Mouse (Mus musculus) lung, postnatal 0 days (tissue): ENCODE data around the gene Pold2. TPM values are rescaled to one million over a fixed set of nuclear protein-coding genes. Genes with fewer than 3 reads are reported as not detected.

Experiments
- ATAC-seq: fragments of 200-750 bp; cut with Nextera tagmentation; 2 replicates; pipeline ENCODE4 v1.8.0; 2017; ENCODE audit warnings: moderate library complexity
- DNase-seq: peaks from one replicate; pipeline ENCODE4 v3.0.0-alpha.2; 2016; ENCODE audit warnings: low spot score
- H3K27ac ChIP-seq: fragments of 300-500 bp; sonication (generic); 2 replicates; pipeline ENCODE4 v1.5.1; 2014; ENCODE audit warnings: antibody characterized with exemption, mild to moderate bottlenecking, low read length, mixed read lengths
- H3K27me3 ChIP-seq: fragments of 300-500 bp; sonication (generic); replicated peaks from 2 replicates; pipeline ENCODE4 v1.6.1; 2014; ENCODE audit warnings: low read length, mixed read lengths; ENCODE audit not compliant: insufficient read depth
- H3K36me3 ChIP-seq: fragments of 300-500 bp; sonication (generic); 2 replicates; pipeline ENCODE4 v1.6.1; 2014; ENCODE audit warnings: low read length, mixed read lengths; ENCODE audit not compliant: insufficient read depth
- H3K4me1 ChIP-seq: fragments of 300-500 bp; sonication (generic); 2 replicates; pipeline ENCODE4 v1.6.1; 2014; ENCODE audit warnings: antibody characterized with exemption, low read depth, low read length, mixed read lengths; ENCODE audit not compliant: insufficient read depth
- H3K4me2 ChIP-seq: fragments of 300-500 bp; sonication (generic); replicated peaks from 2 replicates; pipeline ENCODE4 v1.6.1; 2014; ENCODE audit warnings: low read depth, mild to moderate bottlenecking, low read length, moderate library complexity, mixed read lengths
- H3K4me3 ChIP-seq: fragments of 300-500 bp; sonication (generic); 2 replicates; pipeline ENCODE4 v1.5.1; 2014; ENCODE audit warnings: low read depth, low read length
- H3K9ac ChIP-seq: fragments of 300-500 bp; sonication (generic); replicated peaks from 2 replicates; pipeline ENCODE4 v1.6.1; 2014; ENCODE audit warnings: low read depth, mild to moderate bottlenecking
- H3K9me3 ChIP-seq: fragments of 300-500 bp; sonication (generic); 2 replicates; pipeline ENCODE4 v1.6.1; 2016; ENCODE audit warnings: low read length, mixed read lengths
- CTCF ChIP-seq: IDR thresholded peaks from 2 replicates; pipeline ENCODE4 v1.5.1; 2016; ENCODE audit warnings: antibody characterized with exemption, mild to moderate bottlenecking
- EP300 ChIP-seq: IDR thresholded peaks from 2 replicates; pipeline ENCODE4 v1.6.1; 2016; ENCODE audit warnings: antibody characterized with exemption, mild to moderate bottlenecking, control low read depth
- WGBS: fragments of 180-500 bp; shearing (Covaris S2); extraction: QIAGEN DNeasy Blood & Tissue Kit; methylation state at CpG from one replicate; pipeline ENCODE4 v1.1.7; 2014; 5-methylcytosine and 5-hydroxymethylcytosine counted together
- polyA plus RNA-seq: library from polyadenylated mRNA; unstranded; fragments of >200 nt; fragmentation: Nextera tagmentation; extraction: Ambion mirVana; gene quantifications from 2 replicates; pipeline ENCODE4 v1.2.1, GENCODE M21; 2015

Gene Pold2
- polyA plus RNA-seq, 1 experiment from 2014 or later: 30.1 TPM

GRCm38 (mm10) chr11:5908642-5909041 is 30.6 kb upstream of the Pold2 start:
- no peaks in the 10 kb centered on the region for H3K4me1 ChIP-seq
- no peak overlapping the region for H3K27ac ChIP-seq
- H3K4me2 ChIP-seq: no peak overlapping the region

GRCm38 (mm10) chr11:5907096-5907495 is 29.0 kb upstream of the Pold2 start:
- Histone ChIP-seq H3K4me3 (no peak overlapping the region), H3K9me3 (no peaks in the 10 kb centered on the region), H3K4me2 (no peak overlapping the region), H3K4me1 (no peaks in the 10 kb centered on the region; the same call in 1 of the 2 replicates), H3K27ac (no peak overlapping the region), H3K9ac (no peak overlapping the region), H3K27me3 (no peaks in the 10 kb centered on the region), H3K36me3 (no peaks in the 10 kb centered on the region)
- no peak for DNase-seq
- WGBS: 57% methylated on average over 5 of the region's 5 CpGs
- no peak for TF ChIP-seq EP300
- no peak for TF ChIP-seq CTCF
- ATAC-seq: no peak

More at GRCm38 (mm10) chr11:5908642-5909041, 30.6 kb upstream of the Pold2 start:
- no peaks in the 10 kb centered on the region for H3K9me3 ChIP-seq
- no peaks in the 10 kb centered on the region for H3K27me3 ChIP-seq
- no peak for TF ChIP-seq EP300
- TF ChIP-seq CTCF: no peak
- 33% methylated on average over 4 of the region's 4 CpGs for WGBS
- DNase-seq (peak; percentile 47), ATAC-seq (no peak; the same call in 1 of the 2 replicates)
- H3K4me3 ChIP-seq: no peak overlapping the region
- no peaks in the 10 kb centered on the region for H3K36me3 ChIP-seq
- H3K9ac ChIP-seq: no peak overlapping the region

DNA sequence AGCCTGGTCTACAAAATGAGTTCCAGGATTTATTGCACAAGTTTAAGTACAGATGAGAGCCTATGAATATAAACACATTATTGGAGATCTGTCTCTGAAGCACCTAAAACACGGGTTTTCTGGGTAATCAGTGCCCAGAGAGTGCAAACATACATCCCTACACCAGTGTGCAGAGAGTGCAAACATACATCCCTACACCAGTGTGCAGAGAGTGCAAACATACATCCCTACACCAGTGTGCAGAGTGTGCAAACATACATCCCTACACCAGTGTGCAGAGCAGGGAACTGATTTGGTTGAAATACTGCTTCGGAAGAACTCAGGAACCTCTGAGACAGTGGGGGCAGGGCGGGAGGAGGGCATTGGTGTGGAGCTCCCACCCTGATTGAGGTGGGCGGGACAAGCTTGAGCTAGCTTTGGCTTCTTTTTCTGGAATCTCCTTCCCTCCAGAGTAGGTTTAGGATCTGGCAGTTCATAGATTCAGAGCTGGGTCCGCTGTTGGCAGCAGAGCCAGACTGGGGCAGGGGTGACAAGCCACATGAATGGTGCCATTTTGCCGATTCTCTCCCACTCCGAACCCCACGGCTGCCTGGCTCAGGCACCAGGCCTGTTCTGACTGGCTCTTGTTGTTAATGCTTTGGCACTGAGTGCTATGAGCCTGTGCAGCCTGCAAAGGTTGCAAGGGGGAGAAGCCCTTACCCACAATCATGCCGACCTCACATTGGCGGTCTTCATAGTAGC is 27.9 kb upstream of the Pold2 start:
- H3K9me3 ChIP-seq: no peaks in the 10 kb centered on the region
- no peaks in the 10 kb centered on the region; the same call in 1 of the 2 replicates for H3K4me1 ChIP-seq
- no peak overlapping the region for H3K27ac ChIP-seq
- WGBS: 82% methylated on average over 10 of the region's 10 CpGs
- H3K4me2 ChIP-seq: no peak overlapping the region
- H3K9ac ChIP-seq: no peak overlapping the region
- DNase-seq (no peak), ATAC-seq (no peak)
- no peak overlapping the region for H3K4me3 ChIP-seq
- no peaks in the 10 kb centered on the region for H3K27me3 ChIP-seq
- TF ChIP-seq EP300: no peak
- TF ChIP-seq CTCF: no peak
- H3K36me3 ChIP-seq: no peaks in the 10 kb centered on the region

- no peak for ATAC-seq
- WGBS: 83% methylated on average over 6 of the region's 6 CpGs
- no peak overlapping the region for H3K27ac ChIP-seq
- H3K4me1 ChIP-seq: no peaks in the 10 kb centered on the region; the same call in 1 of the 2 replicates
- H3K27me3 ChIP-seq: no peaks in the 10 kb centered on the region
- TF ChIP-seq EP300: no peak
- no peak for TF ChIP-seq CTCF
- H3K9ac ChIP-seq: no peak overlapping the region
- no peak overlapping the region for H3K4me2 ChIP-seq
- no peaks in the 10 kb centered on the region for H3K9me3 ChIP-seq
- no peak overlapping the region for H3K4me3 ChIP-seq
- H3K36me3 ChIP-seq: no peaks in the 10 kb centered on the region
- no peak for DNase-seq
Measured at GRCm38 (mm10) chr11:5904871-5905270, 26.8 kb upstream of the Pold2 start.

DNA sequence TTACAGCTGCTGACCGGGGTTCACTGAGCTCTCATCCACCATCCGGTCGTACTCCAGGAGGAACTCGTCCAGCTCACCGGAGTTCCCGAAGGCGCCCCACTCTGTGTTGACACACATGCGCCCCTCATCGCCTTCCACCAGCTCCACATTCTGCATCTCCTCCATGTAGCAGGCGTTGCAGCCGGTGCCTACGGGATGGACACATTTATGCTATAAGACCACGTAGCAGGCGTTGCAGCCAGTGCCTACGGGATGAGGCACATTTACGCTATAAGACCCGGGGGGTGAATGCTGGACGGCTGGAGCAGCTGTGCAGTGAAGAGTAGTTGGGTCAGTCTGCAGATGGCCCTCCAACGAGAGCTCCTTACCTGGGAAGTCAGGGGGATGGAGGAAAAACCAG is 26.3 kb upstream of the Pold2 start:
- Histone ChIP-seq H3K36me3 (no peaks in the 10 kb centered on the region), H3K9me3 (no peaks in the 10 kb centered on the region), H3K27ac (no peak overlapping the region), H3K27me3 (no peaks in the 10 kb centered on the region), H3K4me3 (no peak overlapping the region), H3K4me1 (no peaks in the 10 kb centered on the region; the same call in 1 of the 2 replicates), H3K9ac (no peak overlapping the region), H3K4me2 (no peak overlapping the region)
- 73% methylated on average over 19 of the region's 19 CpGs for WGBS
- no peak for TF ChIP-seq EP300
- no peak for TF ChIP-seq CTCF
- DNase-seq (no peak), ATAC-seq (no peak)

GRCm38 (mm10) chr11:5903844-5904243 is 25.8 kb upstream of the Pold2 start:
- no peak overlapping the region for H3K4me2 ChIP-seq
- no peak for DNase-seq
- H3K27ac ChIP-seq: no peak overlapping the region
- no peaks in the 10 kb centered on the region for H3K36me3 ChIP-seq
- ATAC-seq: no peak
- no peaks in the 10 kb centered on the region for H3K9me3 ChIP-seq
- no peaks in the 10 kb centered on the region for H3K27me3 ChIP-seq
- 76% methylated on average over 2 of the region's 2 CpGs for WGBS
- H3K4me1 ChIP-seq: no peaks in the 10 kb centered on the region; the same call in 1 of the 2 replicates
- no peak overlapping the region for H3K9ac ChIP-seq
- H3K4me3 ChIP-seq: no peak overlapping the region
- TF ChIP-seq EP300: no peak
- no peak for TF ChIP-seq CTCF
